Mouse (Mus musculus) ZHBTc4 (cell line): ENCODE measurements around the gene Pde8a.
A peak's percentile ranks its signal among the peaks of the same experiment; 100 is the strongest.
"Not testable (repeated sequence)": the region's sequence is repeated elsewhere in the genome, so short reads cannot be mapped to it uniquely, and the experiment has no call there.

ENCODE experiments used
- DNase-seq: peaks from one replicate; pipeline ENCODE4 v3.0.0-alpha.2; 2011; ENCODE audit warnings: low read depth, low spot score

Gene Pde8a

GRCm38 (mm10) chr7:81213347-81214152, at the start of gene Pde8a:
Gene Pde8a (plus strand): TSS chr7:81213596.
- no peak for DNase-seq

- DNase-seq = no peak
Measured at GRCm38 (mm10) chr7:81164411-81164810, 49.0 kb upstream of the Pde8a start.

- peak; percentile 77 for DNase-seq
Measured at GRCm38 (mm10) chr7:81167124-81167523, 46.3 kb upstream of the Pde8a start.

- no peak for DNase-seq
Measured at GRCm38 (mm10) chr7:81169351-81169750, 44.0 kb upstream of the Pde8a start.

GRCm38 (mm10) chr7:81173931-81174330, 39.5 kb upstream of the Pde8a start:
- DNase-seq = no peak

GRCm38 (mm10) chr7:81174654-81175053, 38.7 kb upstream of the Pde8a start:
- DNase-seq = no peak

DNA sequence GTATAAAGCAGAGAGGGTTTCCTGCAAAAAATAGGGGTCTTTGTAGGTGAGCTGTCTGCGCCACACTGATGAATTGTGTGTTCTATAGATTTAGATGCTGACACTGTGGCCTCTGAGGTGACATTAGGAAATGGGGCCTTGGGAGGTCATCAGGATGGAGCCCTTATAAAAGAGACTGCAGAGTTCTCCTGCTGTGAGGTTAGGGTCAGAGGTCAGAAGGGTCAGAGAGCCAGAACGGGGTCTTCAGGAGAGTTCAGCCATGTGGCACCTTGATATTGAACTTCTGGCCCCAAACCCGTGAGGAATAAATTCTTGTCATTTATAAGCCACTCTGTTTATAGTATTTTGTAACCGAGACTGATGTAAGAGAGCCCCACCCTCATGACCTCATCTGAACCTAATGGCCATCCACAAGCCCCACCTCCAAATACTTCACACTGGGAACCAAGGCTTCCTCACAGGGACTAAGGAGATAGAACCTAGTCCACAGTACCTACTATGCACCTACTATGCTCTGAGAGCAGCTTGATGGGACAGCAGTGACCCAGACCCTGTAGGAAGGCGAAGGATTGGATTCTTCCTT, 37.1 kb upstream of the Pde8a start:
- DNase-seq = no peak

DNA sequence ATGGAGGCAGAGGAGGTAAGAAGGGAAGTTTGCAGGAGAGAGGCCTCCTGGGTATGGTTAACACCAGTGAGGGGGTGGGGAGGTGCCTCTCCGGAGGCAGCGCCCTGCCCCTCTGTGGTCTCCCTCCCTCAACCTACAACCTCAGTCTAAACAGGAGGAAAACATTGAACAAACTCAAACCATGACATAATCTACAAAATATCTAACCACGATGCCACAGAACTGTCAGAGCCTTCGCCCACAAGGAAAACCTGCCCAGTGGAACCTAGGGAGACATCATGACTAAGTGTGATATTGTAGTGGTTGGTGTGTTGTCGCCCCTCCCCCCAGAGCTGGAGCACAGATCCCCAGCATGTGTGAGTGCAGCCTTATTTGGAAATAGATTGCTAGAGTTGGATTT, 33.9 kb upstream of the Pde8a start:
- DNase-seq = no peak

DNA sequence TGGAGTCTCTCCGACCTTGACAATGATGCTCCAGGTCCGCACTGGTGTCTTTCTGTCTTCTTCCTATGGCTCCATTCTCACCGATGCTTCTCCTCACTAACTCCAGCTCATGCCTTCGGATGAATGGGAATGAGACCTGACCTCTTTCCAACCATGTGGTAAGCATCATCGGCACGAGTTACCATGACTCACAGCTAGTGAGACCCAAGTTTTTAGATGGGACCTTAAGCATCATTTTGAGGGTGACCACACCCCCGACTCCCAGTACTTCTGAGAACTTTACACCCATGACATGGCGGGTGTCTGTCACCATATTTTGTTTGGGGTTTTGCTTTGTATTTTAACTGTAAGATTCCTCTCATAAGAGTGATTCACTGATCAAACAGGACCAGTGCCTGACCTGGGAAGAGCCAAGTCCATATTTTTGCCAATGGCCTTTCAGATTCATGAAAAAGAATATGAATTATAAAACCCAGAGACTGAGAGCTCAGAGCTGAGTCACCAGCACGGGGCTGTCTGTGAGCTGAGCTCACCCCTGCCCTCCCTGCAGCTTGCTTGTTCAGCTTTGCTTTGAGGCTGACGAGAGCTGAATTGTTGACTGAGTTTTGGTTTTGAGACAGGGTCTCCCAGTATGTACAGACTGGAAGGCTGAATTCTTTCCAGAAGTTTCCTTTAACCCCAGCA, 30.8 kb upstream of the Pde8a start:
- no peak for DNase-seq

DNA sequence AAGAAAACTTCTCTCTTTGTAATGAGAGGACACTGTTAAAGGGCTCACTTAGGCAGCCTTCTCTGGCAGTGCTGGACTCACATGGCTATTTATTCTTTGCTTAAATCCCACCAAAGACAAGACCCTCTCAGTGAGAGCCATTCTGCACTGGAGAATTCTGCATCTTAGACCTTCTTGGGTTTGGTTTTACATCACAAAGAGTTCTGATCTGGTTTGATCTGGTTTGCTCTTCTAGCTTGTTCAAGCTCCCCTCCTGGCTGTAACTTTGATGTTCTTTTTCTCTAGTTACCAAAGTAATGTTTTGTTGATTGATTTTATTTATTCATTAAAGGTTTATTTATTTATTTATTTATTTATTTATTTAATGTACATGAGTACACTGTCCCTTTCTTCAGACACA, 30.2 kb upstream of the Pde8a start:
- peak; percentile 59 for DNase-seq

- DNase-seq = no peak
Measured at GRCm38 (mm10) chr7:81184136-81184535, 29.3 kb upstream of the Pde8a start.

GRCm38 (mm10) chr7:81184651-81185050, 28.7 kb upstream of the Pde8a start:
- DNase-seq = peak; percentile 57

GRCm38 (mm10) chr7:81186036-81186435, 27.4 kb upstream of the Pde8a start:
- DNase-seq = not testable (repeated sequence)

DNA sequence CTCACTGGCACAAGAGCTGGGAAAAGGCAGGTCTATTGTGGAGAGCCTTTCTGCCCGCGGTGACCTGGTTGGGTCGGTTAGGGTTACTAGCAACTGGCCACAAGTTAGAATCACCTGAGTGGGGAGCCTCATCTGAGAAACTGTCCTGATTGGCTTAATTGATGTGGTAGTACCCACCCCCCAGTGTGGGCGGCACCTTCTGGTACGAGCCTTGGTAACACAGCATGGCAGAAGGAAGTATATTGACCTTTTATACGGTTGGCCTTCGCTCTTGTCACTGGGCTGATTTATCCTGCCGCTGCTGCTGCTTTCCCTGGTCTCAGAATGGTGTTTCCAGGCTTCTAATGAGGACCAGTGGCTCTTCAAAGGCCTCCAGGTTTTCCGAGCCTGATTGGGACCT, 24.2 kb upstream of the Pde8a start:
- DNase-seq = peak; percentile 37

- no peak for DNase-seq
Measured at GRCm38 (mm10) chr7:81195509-81195908, 17.9 kb upstream of the Pde8a start.

GRCm38 (mm10) chr7:81196796-81197195, 16.6 kb upstream of the Pde8a start:
- DNase-seq = no peak

- DNase-seq = no peak
Measured at GRCm38 (mm10) chr7:81198538-81198937, 14.9 kb upstream of the Pde8a start.

GRCm38 (mm10) chr7:81199109-81199508, 14.3 kb upstream of the Pde8a start:
- no peak for DNase-seq

- DNase-seq = no peak
Measured at GRCm38 (mm10) chr7:81199757-81200156, 13.6 kb upstream of the Pde8a start.

GRCm38 (mm10) chr7:81202389-81202788, 11.0 kb upstream of the Pde8a start:
- no peak for DNase-seq

DNA sequence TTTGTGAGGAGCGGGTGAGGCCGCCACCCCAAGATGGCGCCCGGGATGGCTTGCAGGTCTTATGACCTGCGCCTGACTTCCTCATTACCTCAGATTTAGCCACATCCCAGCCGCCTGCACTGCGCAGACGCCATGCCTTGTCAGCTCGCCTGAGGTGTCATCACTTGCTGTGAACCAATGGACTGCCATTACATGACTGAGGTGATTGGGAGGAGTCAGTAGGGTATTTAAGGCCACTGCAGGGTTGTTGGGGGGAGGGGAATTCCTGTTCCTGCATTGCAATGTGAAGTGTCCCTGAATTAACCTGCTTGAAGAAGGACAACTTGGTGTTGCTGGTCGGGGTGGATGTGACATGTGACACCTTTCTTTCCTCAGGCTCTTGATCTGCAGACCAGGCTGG, 9.8 kb upstream of the Pde8a start:
- peak; percentile 92 for DNase-seq

GRCm38 (mm10) chr7:81208944-81209343, 4.5 kb upstream of the Pde8a start:
- peak; percentile 88 for DNase-seq
